Mouse (Mus musculus) hindbrain, embryonic 10.5 days (tissue): Measurements from ENCODE around the gene Dscam. TPM values are rescaled to one million over a fixed set of nuclear protein-coding genes. Genes with fewer than 3 reads are reported as not detected.

Experiments used
- DNase-seq: peaks from one replicate; pipeline ENCODE4 v3.0.0-alpha.2; 2017; ENCODE audit warnings: low spot score
- H3K27ac ChIP-seq: fragments of 300-500 bp; sonication (generic); 2 replicates; pipeline ENCODE4 v1.5.1; 2016; ENCODE audit warnings: mild to moderate bottlenecking, moderate library complexity
- H3K27me3 ChIP-seq: fragments of 300-500 bp; sonication (generic); 2 replicates; pipeline ENCODE4 v1.6.1; 2016; ENCODE audit warnings: mild to moderate bottlenecking; ENCODE audit not compliant: poor library complexity, insufficient read depth, severe bottlenecking
- H3K36me3 ChIP-seq: fragments of 300-500 bp; sonication (generic); 2 replicates; pipeline ENCODE4 v1.6.1; 2016; ENCODE audit warnings: mild to moderate bottlenecking, moderate library complexity
- H3K4me1 ChIP-seq: fragments of 300-500 bp; sonication (generic); replicated peaks from 2 replicates; pipeline ENCODE4 v1.6.1; 2016; ENCODE audit warnings: mild to moderate bottlenecking
- H3K4me3 ChIP-seq: fragments of 300-500 bp; sonication (generic); 2 replicates; pipeline ENCODE4 v1.5.1; 2016; ENCODE audit warnings: mild to moderate bottlenecking, moderate library complexity
- H3K9me3 ChIP-seq: fragments of 300-500 bp; sonication (generic); 2 replicates; pipeline ENCODE4 v1.6.1; 2016; ENCODE audit warnings: mild to moderate bottlenecking, moderate library complexity
- WGBS: fragments of 180-500 bp; shearing (Covaris S2); methylation state at CpG from one replicate; pipeline ENCODE4 v1.1.7; 2016; 5-methylcytosine and 5-hydroxymethylcytosine counted together
- polyA plus RNA-seq: library from polyadenylated mRNA; unstranded; fragments of >200 nt; fragmentation: Nextera tagmentation; extraction: Ambion mirVana; gene quantifications from 2 replicates; pipeline ENCODE4 v1.2.1, GENCODE M21; 2016

The Dscam gene
- polyA plus RNA-seq, 1 experiment from 2014 or later = 1.2 TPM

DNA sequence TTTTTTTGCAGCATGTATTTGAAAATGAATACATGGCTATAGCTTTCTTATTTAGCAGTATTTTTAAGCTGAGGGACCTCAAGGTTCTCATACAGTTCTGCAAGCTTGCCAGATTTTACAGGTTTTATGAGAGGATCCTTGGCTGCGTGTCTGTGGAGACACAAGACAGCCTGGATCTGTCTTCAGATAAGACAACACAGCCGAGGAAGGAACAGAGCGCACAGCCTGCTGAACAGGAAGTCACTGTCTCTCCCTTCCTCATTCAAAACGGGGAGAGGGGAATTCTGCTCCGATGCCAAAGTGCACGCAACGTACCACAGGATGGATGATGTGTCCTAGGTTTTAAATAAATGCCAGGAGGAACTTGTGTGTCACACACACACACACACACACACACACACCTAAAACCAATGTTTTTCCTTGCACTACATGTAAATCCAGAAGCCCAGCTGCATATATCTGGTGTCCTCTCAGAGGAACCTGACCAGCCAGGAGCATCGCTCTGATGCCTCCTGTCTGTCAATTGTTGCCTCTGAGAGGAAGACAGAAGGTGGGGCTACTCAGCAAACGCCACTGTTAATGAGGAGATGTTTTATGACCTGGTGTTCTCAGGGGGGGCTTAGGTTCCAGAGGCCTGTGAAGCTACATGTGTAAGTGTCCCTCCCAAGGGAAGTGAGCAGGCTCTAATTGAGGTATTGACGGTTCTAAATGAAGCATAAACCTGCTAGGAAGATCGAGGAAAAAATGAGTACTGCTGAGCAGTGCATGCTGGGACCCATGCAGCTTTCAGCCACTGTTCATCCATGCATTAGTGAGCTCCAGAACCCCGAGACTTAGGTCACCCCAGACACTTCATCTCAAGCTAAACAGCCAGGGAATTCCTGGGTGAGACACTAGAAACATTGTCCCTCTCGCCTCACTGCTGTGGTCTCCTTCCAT, 442.4 kb downstream of the Dscam start:
- 70% methylated on average over 13 of the region's 13 CpGs for WGBS
- Histone ChIP-seq H3K9me3 (no peaks in the 10 kb centered on the region), H3K27me3 (no peaks in the 10 kb centered on the region), H3K27ac (no peak overlapping the region), H3K36me3 (no peaks in the 10 kb centered on the region), H3K4me1 (peaks cover 14% of the 10 kb centered on the region), H3K4me3 (no peak overlapping the region)
- DNase-seq = no peak

DNA sequence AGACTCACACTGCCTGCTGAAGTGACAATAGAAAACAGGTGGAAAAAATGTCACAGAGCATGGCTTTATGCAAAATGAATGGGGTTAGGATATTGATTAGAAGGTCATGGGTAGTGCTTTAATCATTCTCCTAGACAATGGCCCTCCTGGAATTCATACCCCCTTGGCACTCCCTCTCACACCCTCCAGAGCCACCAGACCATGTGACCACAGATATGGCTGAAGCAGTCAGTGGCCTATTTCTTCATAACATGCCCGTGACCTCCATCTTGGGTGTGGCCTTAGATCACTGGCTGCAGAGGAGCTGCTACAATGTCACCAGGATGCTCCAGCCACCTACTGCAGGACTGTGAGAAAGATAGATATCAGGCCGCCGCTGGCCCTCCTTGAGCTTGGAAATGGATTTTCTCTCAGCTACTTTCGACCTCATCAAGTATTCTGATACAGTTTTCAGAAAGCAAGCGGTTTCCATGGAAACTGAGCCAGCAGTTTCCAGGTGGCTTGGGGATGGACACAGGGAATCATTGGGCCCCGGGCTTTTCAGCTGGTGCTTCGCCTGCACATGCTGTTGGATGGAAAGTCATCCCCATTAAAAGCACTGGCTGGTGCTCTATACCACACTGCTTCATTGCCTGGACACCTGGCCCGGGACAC, 445.4 kb downstream of the Dscam start:
- no peak for DNase-seq

DNA sequence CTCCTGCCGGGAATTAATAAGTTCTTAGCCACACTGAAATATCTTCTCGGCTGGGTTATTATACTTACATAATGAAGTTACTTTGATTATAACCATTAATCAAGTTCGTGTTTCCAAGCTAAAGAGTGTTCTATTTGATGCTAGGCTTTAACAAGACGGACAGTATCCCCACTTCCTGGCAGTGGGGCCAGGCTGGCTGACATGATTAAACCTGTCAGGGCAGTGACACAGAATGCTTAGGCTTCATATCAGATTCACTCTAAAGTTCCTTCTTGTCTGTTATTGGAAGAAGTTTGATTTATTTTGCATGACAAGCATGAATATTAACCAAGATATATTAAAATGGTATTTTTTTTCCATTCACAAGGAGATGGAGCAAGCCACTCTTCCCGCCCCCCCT, 446.0 kb downstream of the Dscam start:
- Histone ChIP-seq H3K27me3 (no peaks in the 10 kb centered on the region), H3K36me3 (no peaks in the 10 kb centered on the region), H3K4me3 (no peak overlapping the region), H3K9me3 (no peaks in the 10 kb centered on the region), H3K4me1 (peaks cover 20% of the 10 kb centered on the region), H3K27ac (no peak overlapping the region)
- no peak for DNase-seq
- 70% methylated on average over 5 of the region's 5 CpGs for WGBS

More for the DNA sequence above, 445.4 kb downstream of the Dscam start:
- no peaks in the 10 kb centered on the region for H3K9me3 ChIP-seq
- H3K4me3 ChIP-seq = no peak overlapping the region
- WGBS = 89% methylated on average over 8 of the region's 8 CpGs
- no peaks in the 10 kb centered on the region for H3K27me3 ChIP-seq
- peaks cover 20% of the 10 kb centered on the region for H3K4me1 ChIP-seq
- no peak overlapping the region for H3K27ac ChIP-seq
- no peaks in the 10 kb centered on the region for H3K36me3 ChIP-seq

DNA sequence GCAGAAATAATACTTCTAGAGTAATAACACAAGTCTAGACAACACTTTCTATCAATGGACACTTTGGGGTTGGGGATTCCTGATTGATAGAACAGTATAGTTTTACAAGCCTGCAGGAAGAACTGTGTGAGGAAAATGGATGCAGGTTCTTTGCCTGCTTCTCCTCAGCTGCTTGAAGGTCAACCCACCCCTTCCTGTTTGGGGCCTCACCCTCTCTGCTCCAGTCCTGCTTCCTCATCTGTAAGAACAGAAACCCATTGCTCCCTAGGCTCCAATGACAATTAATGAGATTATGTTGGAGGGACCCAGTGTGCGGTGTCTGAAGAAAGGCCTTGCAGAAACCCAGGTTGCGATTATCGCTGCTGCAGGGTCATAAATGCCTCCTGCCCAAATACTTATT, 446.4 kb downstream of the Dscam start:
- no peak for DNase-seq
- H3K27ac ChIP-seq = no peak overlapping the region
- H3K9me3 ChIP-seq = no peaks in the 10 kb centered on the region
- no peaks in the 10 kb centered on the region for H3K27me3 ChIP-seq
- H3K4me1 ChIP-seq = peaks cover 20% of the 10 kb centered on the region
- no peak overlapping the region for H3K4me3 ChIP-seq
- 85% methylated on average over 3 of the region's 3 CpGs for WGBS
- no peaks in the 10 kb centered on the region for H3K36me3 ChIP-seq

DNA sequence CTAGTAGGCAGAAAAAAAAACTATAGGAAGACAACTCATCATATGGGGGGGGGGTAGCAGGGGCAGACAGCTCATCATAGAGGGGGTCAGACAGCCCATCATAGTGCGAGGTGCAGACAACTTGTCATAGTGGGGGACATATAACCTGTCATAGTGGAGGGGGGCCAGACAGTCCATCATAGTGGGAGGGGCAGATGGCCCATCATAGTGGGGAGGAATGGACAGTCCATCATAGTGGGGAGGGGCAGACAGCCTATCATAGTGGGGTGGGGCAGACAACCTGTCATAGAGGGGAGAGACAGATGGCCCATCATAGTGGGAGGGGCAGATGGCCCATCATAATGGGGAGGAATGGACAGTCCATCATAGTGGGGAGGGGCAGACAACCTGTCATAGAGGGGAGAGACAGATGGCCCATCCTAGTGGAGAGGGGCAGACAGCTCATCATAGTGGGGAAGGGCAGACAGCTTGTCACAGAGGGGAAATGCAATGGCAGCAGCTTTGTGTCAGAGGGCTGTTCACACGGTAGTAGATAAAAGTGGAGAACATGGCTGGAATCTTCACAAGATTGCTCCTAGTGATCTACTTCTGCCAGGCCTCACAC, 447.4 kb downstream of the Dscam start:
- H3K36me3 ChIP-seq = no peaks in the 10 kb centered on the region
- no peaks in the 10 kb centered on the region for H3K9me3 ChIP-seq
- H3K4me3 ChIP-seq = no peak overlapping the region
- 93% methylated on average over 2 of the region's 2 CpGs for WGBS
- H3K4me1 ChIP-seq = peaks cover 15% of the 10 kb centered on the region; the same call in 1 of the 2 replicates
- no peaks in the 10 kb centered on the region for H3K27me3 ChIP-seq
- no peak for DNase-seq
- H3K27ac ChIP-seq = no peak overlapping the region

DNA sequence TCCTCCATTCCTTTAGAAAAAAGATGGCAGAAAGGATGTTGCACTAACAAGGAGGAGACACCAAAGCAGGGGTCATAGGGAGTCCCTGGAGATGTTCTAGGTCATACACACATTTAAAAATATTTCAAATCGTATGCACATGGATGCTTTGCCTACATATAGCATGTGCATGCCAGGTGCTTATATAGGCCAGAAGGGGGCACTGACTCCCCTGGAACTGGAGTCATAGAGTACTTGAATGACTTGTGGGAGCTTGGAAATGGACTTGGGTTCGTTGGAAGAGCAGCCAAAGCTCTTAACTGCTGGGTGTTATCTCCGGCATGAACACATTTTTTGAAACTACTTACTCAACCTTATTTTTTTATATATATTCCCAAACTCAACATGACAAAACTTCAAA, 448.4 kb downstream of the Dscam start:
- 75% methylated on average over 3 of the region's 3 CpGs for WGBS
- no peaks in the 10 kb centered on the region for H3K27me3 ChIP-seq
- DNase-seq = no peak

DNA sequence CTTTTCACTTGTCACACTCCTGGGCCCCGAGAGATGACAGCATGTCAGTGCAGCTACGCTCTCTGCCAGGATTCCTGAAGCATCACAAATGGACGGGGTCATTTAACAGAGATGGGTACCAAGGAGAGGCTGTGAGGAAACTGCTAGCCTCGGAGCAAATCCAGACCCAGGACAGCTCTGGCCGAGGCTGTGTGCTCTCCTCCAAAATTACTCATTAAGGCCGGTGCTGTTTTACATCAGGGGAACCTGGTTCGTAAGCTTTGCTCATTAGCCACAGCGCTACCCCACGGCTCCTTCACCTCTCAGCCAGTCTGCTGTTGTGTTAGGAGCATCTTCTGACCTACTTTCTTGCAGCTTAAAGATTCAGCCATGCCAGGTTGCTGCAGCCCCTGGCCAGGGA, 449.3 kb downstream of the Dscam start:
- no peaks in the 10 kb centered on the region for H3K36me3 ChIP-seq
- no peak overlapping the region for H3K27ac ChIP-seq
- 0 out of 2 replicates have a peak, but pooled peaks cover 13% of the 10 kb centered on the region for H3K4me1 ChIP-seq
- no peaks in the 10 kb centered on the region for H3K27me3 ChIP-seq
- H3K9me3 ChIP-seq = no peaks in the 10 kb centered on the region
- no peak overlapping the region for H3K4me3 ChIP-seq
- DNase-seq = no peak
- 74% methylated on average over 9 of the region's 9 CpGs for WGBS

More for the DNA sequence above, 448.4 kb downstream of the Dscam start:
- no peaks in the 10 kb centered on the region for H3K36me3 ChIP-seq
- H3K27ac ChIP-seq = no peak overlapping the region
- H3K4me3 ChIP-seq = no peak overlapping the region
- H3K4me1 ChIP-seq = 0 out of 2 replicates have a peak, but pooled peaks cover 13% of the 10 kb centered on the region
- no peaks in the 10 kb centered on the region for H3K9me3 ChIP-seq

DNA sequence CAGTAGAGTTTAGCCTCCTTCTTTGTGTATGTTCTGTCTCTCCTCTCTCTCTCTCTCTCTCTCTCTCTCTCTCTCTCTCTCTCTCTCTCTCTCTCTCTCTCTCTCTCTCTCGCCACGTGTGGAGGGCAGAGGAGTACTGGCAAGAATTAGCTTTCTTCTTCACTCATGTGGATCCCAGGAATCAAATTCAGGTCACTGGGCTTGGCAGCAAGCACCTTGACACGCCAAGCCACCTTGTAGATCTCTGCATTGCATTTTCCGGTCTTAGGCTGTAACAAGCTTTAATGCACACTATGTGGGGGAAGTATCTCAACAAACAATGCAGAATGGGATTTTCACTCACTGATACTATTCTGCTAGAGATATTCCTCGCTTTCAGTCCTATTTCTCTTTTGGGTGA, 449.9 kb downstream of the Dscam start:
- H3K4me1 ChIP-seq = 0 out of 2 replicates have a peak, but pooled peaks cover 13% of the 10 kb centered on the region
- H3K4me3 ChIP-seq = no peak overlapping the region
- DNase-seq = no peak
- H3K36me3 ChIP-seq = no peaks in the 10 kb centered on the region
- H3K27me3 ChIP-seq = no peaks in the 10 kb centered on the region
- no peak overlapping the region for H3K27ac ChIP-seq
- WGBS = 83% methylated on average over 5 of the region's 5 CpGs
- no peaks in the 10 kb centered on the region for H3K9me3 ChIP-seq

DNA sequence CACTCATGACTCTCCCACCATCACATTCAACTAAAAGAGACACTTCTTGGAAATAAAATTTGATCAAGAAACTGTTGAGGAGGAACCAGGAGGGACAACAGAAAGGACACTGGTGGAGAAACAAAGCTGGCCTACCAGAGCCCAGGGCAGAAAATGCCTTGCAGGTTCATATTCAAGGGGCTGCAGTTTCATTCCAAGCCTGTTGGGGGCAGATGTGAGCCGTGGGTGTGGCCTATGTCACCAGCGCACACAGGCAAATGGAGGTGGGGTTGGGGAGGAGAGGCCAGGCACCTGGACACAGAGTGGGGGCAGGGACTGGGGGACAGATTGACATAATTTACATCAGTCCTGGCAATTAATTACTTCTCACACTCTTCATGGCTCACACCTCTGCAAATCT, 452.3 kb downstream of the Dscam start:
- DNase-seq = peak; percentile 29
- 8% methylated on average over 2 of the region's 2 CpGs for WGBS
- no peaks in the 10 kb centered on the region for H3K36me3 ChIP-seq

DNA sequence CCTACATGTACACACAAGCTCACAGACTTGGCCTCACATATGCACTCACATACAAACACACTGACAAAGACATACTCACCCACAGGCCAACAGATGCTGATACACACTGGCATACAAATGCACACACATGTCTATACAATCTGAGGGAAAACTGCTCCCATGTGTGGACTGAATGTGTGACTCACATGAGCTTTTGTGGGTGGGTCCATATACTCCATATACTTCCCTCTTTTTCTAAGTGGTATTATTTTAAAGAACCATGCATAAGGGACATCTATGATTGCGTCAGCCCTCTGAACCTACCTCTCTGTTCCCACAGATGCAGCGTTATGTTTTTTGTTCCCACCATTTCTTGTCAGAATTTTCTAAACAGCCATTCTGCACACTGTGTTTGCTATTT, 453.9 kb downstream of the Dscam start:
- 93% methylated on average over 2 of the region's 2 CpGs for WGBS
- no peak for DNase-seq
- Histone ChIP-seq H3K9me3 (no peaks in the 10 kb centered on the region), H3K36me3 (no peaks in the 10 kb centered on the region), H3K27me3 (no peaks in the 10 kb centered on the region), H3K4me1 (0 out of 2 replicates have a peak, but pooled peaks cover 4% of the 10 kb centered on the region), H3K27ac (no peak overlapping the region), H3K4me3 (no peak overlapping the region)

More for the DNA sequence above, 452.3 kb downstream of the Dscam start:
- Histone ChIP-seq H3K4me3 (no peak overlapping the region), H3K9me3 (no peaks in the 10 kb centered on the region), H3K27me3 (no peaks in the 10 kb centered on the region), H3K4me1 (0 out of 2 replicates have a peak, but pooled peaks cover 7% of the 10 kb centered on the region), H3K27ac (no peak overlapping the region)

DNA sequence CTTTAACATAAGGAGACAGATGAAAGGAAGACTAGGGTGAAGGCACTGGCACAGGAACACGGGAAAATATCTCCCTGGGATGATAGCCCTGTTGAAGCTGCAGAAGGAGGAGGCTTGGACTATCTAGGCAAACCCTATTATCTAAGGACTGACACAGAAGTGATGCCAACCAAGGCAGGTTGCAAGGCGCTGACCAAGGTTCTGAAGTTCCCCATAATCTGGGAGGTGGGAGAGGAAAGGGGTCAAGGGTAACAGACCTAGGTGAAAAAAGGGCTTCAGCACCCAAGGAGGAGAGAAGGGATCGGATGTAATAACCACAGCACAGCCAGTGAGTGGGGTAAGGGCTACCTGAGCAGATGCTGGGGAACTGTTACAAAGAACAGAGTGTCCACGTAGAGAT, 458.6 kb downstream of the Dscam start:
- H3K9me3 ChIP-seq = no peaks in the 10 kb centered on the region

DNA sequence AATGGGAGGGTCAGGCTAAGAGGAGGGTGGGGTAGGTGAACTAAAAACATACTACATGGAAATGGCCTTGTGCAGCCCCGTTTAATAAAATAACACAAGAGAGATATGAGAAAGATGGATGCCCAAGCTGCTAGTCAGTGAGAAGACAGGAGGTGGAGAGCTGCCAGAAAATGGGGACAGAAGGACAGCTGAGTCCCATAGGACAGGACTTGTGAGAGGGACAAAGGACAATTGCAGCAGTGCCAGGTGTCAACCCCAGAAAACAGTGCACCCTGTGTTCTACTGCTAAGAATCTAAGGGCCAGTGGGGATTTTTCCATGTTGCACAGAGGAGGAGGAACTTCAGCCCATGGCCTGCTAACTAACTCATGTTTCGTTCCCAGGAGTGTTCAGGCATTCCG, 470.0 kb downstream of the Dscam start:
- no peak for DNase-seq
- Histone ChIP-seq H3K4me1 (no peaks in the 10 kb centered on the region), H3K4me3 (no peak overlapping the region), H3K9me3 (no peaks in the 10 kb centered on the region), H3K36me3 (no peaks in the 10 kb centered on the region), H3K27me3 (no peaks in the 10 kb centered on the region), H3K27ac (no peak overlapping the region)
- 83% methylated on average over 3 of the region's 3 CpGs for WGBS

More for the DNA sequence above, 458.6 kb downstream of the Dscam start:
- Histone ChIP-seq H3K36me3 (no peaks in the 10 kb centered on the region), H3K4me3 (no peak overlapping the region), H3K27ac (no peak overlapping the region), H3K4me1 (no peaks in the 10 kb centered on the region), H3K27me3 (no peaks in the 10 kb centered on the region)
- WGBS = 56% methylated on average over 4 of the region's 4 CpGs
- DNase-seq = peak; percentile 22

DNA sequence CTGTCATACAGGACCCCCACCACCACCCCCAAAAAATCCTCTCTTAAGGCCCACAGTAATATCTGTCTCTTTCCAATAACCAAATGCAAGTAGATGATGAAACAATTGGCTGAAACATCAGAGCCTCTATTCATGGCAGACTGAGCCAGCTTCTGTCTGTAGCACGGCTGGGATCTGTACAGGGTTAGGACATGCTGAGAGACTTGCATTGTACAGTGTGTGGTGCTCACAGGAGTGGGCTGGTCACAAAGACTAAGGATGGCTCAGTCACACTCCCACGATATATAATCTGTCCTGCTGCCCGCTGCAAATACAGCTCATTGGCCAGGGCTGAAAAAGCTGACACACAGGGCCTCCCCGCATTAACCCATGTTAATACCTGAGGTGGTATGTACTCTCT, 474.7 kb downstream of the Dscam start:
- 80% methylated on average over 4 of the region's 4 CpGs for WGBS
- no peaks in the 10 kb centered on the region for H3K36me3 ChIP-seq

More for the DNA sequence above, 474.7 kb downstream of the Dscam start:
- Histone ChIP-seq H3K4me3 (no peak overlapping the region), H3K27me3 (no peaks in the 10 kb centered on the region), H3K27ac (no peak overlapping the region), H3K9me3 (no peaks in the 10 kb centered on the region), H3K4me1 (0 out of 2 replicates have a peak, but pooled peaks cover 3% of the 10 kb centered on the region)
- no peak for DNase-seq
